In genomic region chr15:80083740-80084139, GRCm38 (mm10) we compare ENCODE assay signal across 8 mouse cellular contexts. TPM values are rescaled to one million over a fixed set of nuclear protein-coding genes. Genes with fewer than 3 reads are reported as not detected.
DNase-seq lines count a peak whose midpoint lies in the region; ATAC-seq and TF ChIP-seq lines count a peak whose summit lies in the region.

No protein-coding gene starts in this region.

- H3K4me2 ChIP-seq in lung, embryonic 14.5 days = peak overlapping the region; percentile 63
- peak overlapping the region; percentile 86 for H3K4me2 ChIP-seq in embryonic facial prominence, embryonic 13.5 days
- peak overlapping the region; percentile 71 for H3K4me2 ChIP-seq in limb, embryonic 12.5 days
- peak overlapping the region; percentile 88 for H3K4me2 ChIP-seq in neural tube, embryonic 14.5 days (ENCODE audit: low read depth, low read length)

- H3K36me3 ChIP-seq in lung, embryonic 14.5 days (ENCODE audit: insufficient read depth) = peaks cover 38% of the 10 kb centered on the region
- H3K36me3 ChIP-seq in embryonic facial prominence, embryonic 13.5 days = peaks cover 34% of the 10 kb centered on the region
- peaks cover 37% of the 10 kb centered on the region for H3K36me3 ChIP-seq in limb, embryonic 12.5 days
- H3K36me3 ChIP-seq in neural tube, embryonic 14.5 days (ENCODE audit: control insufficient read depth, insufficient read depth, low read length) = peaks cover 27% of the 10 kb centered on the region

- H3K4me1 ChIP-seq in lung, embryonic 14.5 days (ENCODE audit: insufficient read depth) = no peaks in the 10 kb centered on the region; the same call in 1 of the 2 replicates
- H3K4me1 ChIP-seq in embryonic facial prominence, embryonic 13.5 days = peaks cover 26% of the 10 kb centered on the region
- peaks cover 24% of the 10 kb centered on the region for H3K4me1 ChIP-seq in limb, embryonic 12.5 days (replicated peaks)
- H3K4me1 ChIP-seq in neural tube, embryonic 14.5 days (ENCODE audit: control insufficient read depth, insufficient read depth, low read length) = peaks cover 15% of the 10 kb centered on the region

- DNase-seq in lung, embryonic 14.5 days = peak; percentile 58
- DNase-seq in lung, postnatal 14 days = no peak
- DNase-seq in ovary, postnatal 36 days (ENCODE audit: low spot score) = no peak
- no peak for DNase-seq in right cerebral cortex, postnatal 36 days (ENCODE audit: low spot score in 2 of 2)
- no peak for DNase-seq in right cerebral cortex, postnatal 14 days

- no peaks in the 10 kb centered on the region for H3K9me3 ChIP-seq in lung, embryonic 14.5 days (ENCODE audit: low read depth, low read length)
- no peaks in the 10 kb centered on the region for H3K9me3 ChIP-seq in embryonic facial prominence, embryonic 13.5 days
- peaks cover 4% of the 10 kb centered on the region; the same call in 1 of the 2 replicates for H3K9me3 ChIP-seq in limb, embryonic 12.5 days
- H3K9me3 ChIP-seq in neural tube, embryonic 14.5 days (ENCODE audit: control insufficient read depth, low read length) = no peaks in the 10 kb centered on the region

- H3K4me3 ChIP-seq in lung, embryonic 14.5 days (ENCODE audit: low read depth, low read length) = peak overlapping the region; percentile 87
- peak overlapping the region; percentile 89 for H3K4me3 ChIP-seq in embryonic facial prominence, embryonic 13.5 days
- peak overlapping the region; percentile 82 for H3K4me3 ChIP-seq in limb, embryonic 12.5 days (replicated peaks)
- H3K4me3 ChIP-seq in neural tube, embryonic 14.5 days (ENCODE audit: low read depth, low read length) = peak overlapping the region; percentile 62

- peak; percentile 4; the same call in 1 of the 2 replicates for ATAC-seq in lung, embryonic 14.5 days (ENCODE audit: insufficient read depth)
- no peak for ATAC-seq in embryonic facial prominence, embryonic 13.5 days (ENCODE audit: insufficient number of reproducible peaks, insufficient read depth, low FRiP score, low TSS enrichment, low read depth)
- no peak; the same call in 1 of the 2 replicates for ATAC-seq in limb, embryonic 12.5 days (ENCODE audit: insufficient number of reproducible peaks, insufficient read depth, low FRiP score, low TSS enrichment, low read depth)
- ATAC-seq in neural tube, embryonic 14.5 days (ENCODE audit: low read depth) = peak; percentile 12

- TF ChIP-seq CTCF in lung, embryonic 14.5 days (IDR thresholded peaks at IDR 0.05; ENCODE audit: low read depth) = no peak

- H3K27me3 ChIP-seq in lung, embryonic 14.5 days (ENCODE audit: insufficient read depth, low read length) = no peaks in the 10 kb centered on the region
- no peaks in the 10 kb centered on the region for H3K27me3 ChIP-seq in embryonic facial prominence, embryonic 13.5 days
- no peaks in the 10 kb centered on the region for H3K27me3 ChIP-seq in limb, embryonic 12.5 days
- H3K27me3 ChIP-seq in neural tube, embryonic 14.5 days (ENCODE audit: control insufficient read depth, insufficient read depth, low read length) = no peaks in the 10 kb centered on the region

- WGBS in lung, embryonic 14.5 days = under 1% methylated on average over 12 of the region's 12 CpGs
- 2% methylated on average over 12 of the region's 12 CpGs for WGBS in embryonic facial prominence, embryonic 13.5 days
- WGBS in limb, embryonic 12.5 days = 1% methylated on average over 12 of the region's 12 CpGs
- WGBS in neural tube, embryonic 14.5 days = under 1% methylated on average over 12 of the region's 12 CpGs

- H3K9ac ChIP-seq in lung, embryonic 14.5 days = peak overlapping the region; percentile 45
- H3K9ac ChIP-seq in embryonic facial prominence, embryonic 13.5 days = peak overlapping the region; percentile 99
- H3K9ac ChIP-seq in limb, embryonic 12.5 days (replicated peaks) = peak overlapping the region; percentile 61
- H3K9ac ChIP-seq in neural tube, embryonic 14.5 days (replicated peaks; ENCODE audit: low read depth, low read length) = peak overlapping the region; percentile 90

- peak overlapping the region; percentile 92 for H3K27ac ChIP-seq in lung, embryonic 14.5 days (ENCODE audit: low read depth)
- H3K27ac ChIP-seq in embryonic facial prominence, embryonic 13.5 days = peak overlapping the region; percentile 95
- H3K27ac ChIP-seq in limb, embryonic 12.5 days = peak overlapping the region; percentile 92
- peak overlapping the region; percentile 97 for H3K27ac ChIP-seq in neural tube, embryonic 14.5 days (ENCODE audit: low read depth, low read length)

RNA-seq across cellular contexts. Expression of gene Syngr1, which starts 7.4 kb away (rescaled TPM):
- polyA plus RNA-seq in lung, embryonic 14.5 days (2014; fragmentation: Nextera tagmentation; extraction: Ambion mirVana) = 14.7 and 14.9 TPM in 2 replicates
- polyA plus RNA-seq in embryonic facial prominence, embryonic 13.5 days (2015; fragmentation: Nextera tagmentation; extraction: Ambion mirVana) = 7.0 and 8.7 TPM in 2 replicates
- polyA plus RNA-seq in limb, embryonic 12.5 days (2016; fragmentation: Nextera tagmentation; extraction: Ambion mirVana) = 3.9 and 4.1 TPM in 2 replicates
- polyA plus RNA-seq in neural tube, embryonic 14.5 days (2014; fragmentation: Nextera tagmentation; extraction: Ambion mirVana) = 27.3 and 30.3 TPM in 2 replicates

RNA-seq across cellular contexts. Expression of gene Rpl3, which starts 7.9 kb away (rescaled TPM):
- 1,315 and 1,365 TPM in 2 replicates for polyA plus RNA-seq in lung, embryonic 14.5 days (2014; fragmentation: Nextera tagmentation; extraction: Ambion mirVana)
- 1,097 and 1,210 TPM in 2 replicates for polyA plus RNA-seq in embryonic facial prominence, embryonic 13.5 days (2015; fragmentation: Nextera tagmentation; extraction: Ambion mirVana)
- 981 and 1,001 TPM in 2 replicates for polyA plus RNA-seq in limb, embryonic 12.5 days (2016; fragmentation: Nextera tagmentation; extraction: Ambion mirVana)
- polyA plus RNA-seq in neural tube, embryonic 14.5 days (2014; fragmentation: Nextera tagmentation; extraction: Ambion mirVana) = 633 and 702 TPM in 2 replicates

RNA-seq across cellular contexts. Expression of gene Tab1, which starts 49.2 kb away (rescaled TPM):
- 32.5 and 34.2 TPM in 2 replicates for polyA plus RNA-seq in lung, embryonic 14.5 days (2014; fragmentation: Nextera tagmentation; extraction: Ambion mirVana)
- polyA plus RNA-seq in embryonic facial prominence, embryonic 13.5 days (2015; fragmentation: Nextera tagmentation; extraction: Ambion mirVana) = 47.7 and 48.0 TPM in 2 replicates
- 49.2 and 49.3 TPM in 2 replicates for polyA plus RNA-seq in limb, embryonic 12.5 days (2016; fragmentation: Nextera tagmentation; extraction: Ambion mirVana)
- polyA plus RNA-seq in neural tube, embryonic 14.5 days (2014; fragmentation: Nextera tagmentation; extraction: Ambion mirVana) = 30.1 and 36.6 TPM in 2 replicates

Comparison
In these comparisons a context has a peak if more than half of its experiments do, and no peak if none do; other contexts are left out.
1. ATAC-seq: peak in lung, embryonic 14.5 days (single experiment) and neural tube, embryonic 14.5 days (single experiment); none in embryonic facial prominence, embryonic 13.5 days (single experiment) and limb, embryonic 12.5 days (single experiment).
2. H3K9ac ChIP-seq: peak in every context shown above with its lines; median percentile 99 in embryonic facial prominence, embryonic 13.5 days; 90 in neural tube, embryonic 14.5 days; 61 in limb, embryonic 12.5 days; 45 in lung, embryonic 14.5 days.
3. Peak in every context shown above with its lines, with median percentiles within 50 percentile points of each other: H3K27ac ChIP-seq, H3K4me2 ChIP-seq and H3K4me3 ChIP-seq.